Mouse (Mus musculus): ENCODE measurements around the gene Rnf24. TPM values are rescaled to one million over a fixed set of nuclear protein-coding genes. Genes with fewer than 3 reads are reported as not detected.
A peak's percentile ranks its signal among the peaks of the same experiment; 100 is the strongest.

Gene Rnf24
- polyA plus RNA-seq (2012) = 0.02 TPM in 1 of 2 replicates, not detected in the other

DNA sequence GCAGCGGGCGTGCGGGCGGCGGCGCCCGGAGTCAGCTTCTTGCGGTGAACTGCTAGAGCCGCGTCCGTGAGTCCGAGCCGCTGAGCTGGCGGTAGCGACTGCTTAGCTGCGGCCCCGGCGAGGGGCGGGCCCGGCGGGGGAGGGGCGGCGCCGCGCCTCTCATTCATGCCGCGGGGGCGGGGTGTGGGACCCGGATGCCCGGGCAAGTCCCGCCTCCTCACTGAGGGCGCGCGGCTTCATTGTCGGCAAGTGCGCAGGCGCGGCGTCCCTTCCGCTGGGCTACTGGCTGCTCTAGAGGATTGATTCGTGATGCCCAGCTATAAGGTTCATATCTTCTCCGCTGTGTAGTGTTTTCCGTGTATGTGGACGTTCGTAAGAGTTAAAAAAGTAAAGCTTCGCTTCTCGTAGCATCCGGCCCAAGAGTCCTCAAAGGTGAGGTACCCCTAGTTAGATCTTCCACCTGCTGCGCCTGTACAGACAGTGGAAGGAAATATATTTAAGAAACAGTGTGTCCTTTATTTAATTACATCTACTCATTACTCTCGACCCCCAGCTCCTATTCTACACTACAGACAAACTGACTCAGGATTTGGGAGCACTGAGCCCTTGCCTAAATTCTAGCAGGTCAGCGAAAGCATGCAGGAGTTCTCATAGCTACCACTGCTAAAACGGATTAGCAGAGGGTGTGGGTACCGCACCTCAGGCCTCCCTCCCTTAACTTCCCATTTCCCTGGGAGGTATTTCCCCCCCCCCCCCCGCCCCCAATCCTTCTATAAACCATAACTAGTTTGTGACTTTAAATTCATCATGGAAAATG is at the start of gene Rnf24:
Rnf24 (minus strand) TSS at position 146 of the 817 bp plus-strand sequence.
- Histone ChIP-seq H3K27me3 (ENCODE audit: control insufficient read depth) (peaks cover 25% of the 10 kb centered on the region), H3K4me1 (ENCODE audit: control insufficient read depth) (peaks cover 24% of the 10 kb centered on the region), H3K36me3 (ENCODE audit: control insufficient read depth) (no peaks in the 10 kb centered on the region), H3K9me3 (ENCODE audit: control insufficient read depth, low read length) (no peaks in the 10 kb centered on the region), H3K4me3 (replicated peaks) (peak within 1 kb of the TSS; percentile 85)
- TF ChIP-seq TAL1 (IDR thresholded peaks at IDR 0.05; ENCODE audit: low read length) (no peak), GATA1 (IDR thresholded peaks at IDR 0.05; ENCODE audit: low read length) (no peak)

DNA sequence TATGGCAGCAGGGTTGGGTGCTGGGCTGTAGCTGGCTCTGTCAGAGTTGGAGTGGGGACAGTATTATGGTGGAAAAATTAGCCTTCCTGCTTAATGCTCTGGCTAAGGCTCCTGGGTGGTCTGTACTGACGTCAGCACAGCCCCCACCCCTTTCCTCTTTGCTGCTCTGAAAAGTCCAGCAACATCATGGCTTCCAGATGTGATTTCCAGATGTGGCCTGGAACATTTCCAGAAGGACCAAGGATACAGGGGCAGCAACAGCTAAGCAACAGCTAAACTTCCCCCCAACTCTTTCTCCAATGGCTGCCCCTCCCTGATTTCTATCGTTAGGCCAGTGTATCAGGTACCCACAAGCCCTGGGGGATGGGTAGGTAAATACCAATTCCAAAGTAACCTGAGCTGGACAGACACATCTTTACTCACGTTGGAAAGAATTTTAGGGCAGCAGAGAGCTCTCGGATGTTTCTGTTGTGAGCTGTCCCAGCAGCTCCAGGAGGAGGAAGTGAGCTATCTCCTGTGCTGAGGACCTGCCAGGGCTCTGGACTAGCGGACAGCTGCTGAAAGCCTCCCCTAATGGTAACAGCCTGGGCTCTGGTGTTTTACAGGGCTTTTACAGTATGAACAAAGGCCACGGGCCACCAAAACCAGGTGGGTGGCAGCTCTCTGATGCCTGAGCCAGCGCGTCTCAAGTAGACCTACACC is 49.3 kb upstream of the Rnf24 start:
- TF ChIP-seq GATA1 (IDR thresholded peaks at IDR 0.05; ENCODE audit: low read length) (no peak), TAL1 (IDR thresholded peaks at IDR 0.05; ENCODE audit: low read length) (no peak)
- no peaks in the 10 kb centered on the region for H3K36me3 ChIP-seq (ENCODE audit: control insufficient read depth)
- no peaks in the 10 kb centered on the region for H3K9me3 ChIP-seq (ENCODE audit: control insufficient read depth, low read length)
- H3K27me3 ChIP-seq (ENCODE audit: control insufficient read depth) = no peaks in the 10 kb centered on the region
- no peak overlapping the region for H3K4me3 ChIP-seq (replicated peaks)
- H3K4me1 ChIP-seq (ENCODE audit: control insufficient read depth) = no peaks in the 10 kb centered on the region; the same call in 1 of the 2 replicates

DNA sequence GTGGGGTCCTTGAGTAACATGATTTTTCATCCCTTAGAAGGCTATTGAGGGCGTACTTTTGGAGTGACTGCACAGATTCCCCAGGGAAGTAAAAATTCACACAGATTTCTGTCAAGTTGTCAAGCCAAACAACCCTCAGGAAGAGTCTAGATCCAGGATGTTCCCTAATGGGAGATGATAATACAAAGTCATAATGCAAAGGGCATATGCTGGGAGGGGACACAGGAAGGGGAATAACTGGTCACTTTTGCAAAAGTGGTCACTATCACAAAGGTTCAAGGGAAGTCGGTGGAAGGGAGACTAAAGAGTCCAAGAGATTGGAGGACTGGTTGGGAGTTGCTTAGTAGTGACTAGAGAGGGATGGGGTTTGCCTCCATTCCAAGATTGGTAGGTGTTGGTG is 48.2 kb upstream of the Rnf24 start:
- Histone ChIP-seq H3K9me3 (ENCODE audit: control insufficient read depth, low read length) (no peaks in the 10 kb centered on the region), H3K36me3 (ENCODE audit: control insufficient read depth) (no peaks in the 10 kb centered on the region), H3K4me3 (replicated peaks) (no peak overlapping the region), H3K27me3 (ENCODE audit: control insufficient read depth) (no peaks in the 10 kb centered on the region), H3K4me1 (ENCODE audit: control insufficient read depth) (no peaks in the 10 kb centered on the region; the same call in 1 of the 2 replicates)
- no peak for TF ChIP-seq TAL1 (IDR thresholded peaks at IDR 0.05; ENCODE audit: low read length)
- no peak for TF ChIP-seq GATA1 (IDR thresholded peaks at IDR 0.05; ENCODE audit: low read length)

DNA sequence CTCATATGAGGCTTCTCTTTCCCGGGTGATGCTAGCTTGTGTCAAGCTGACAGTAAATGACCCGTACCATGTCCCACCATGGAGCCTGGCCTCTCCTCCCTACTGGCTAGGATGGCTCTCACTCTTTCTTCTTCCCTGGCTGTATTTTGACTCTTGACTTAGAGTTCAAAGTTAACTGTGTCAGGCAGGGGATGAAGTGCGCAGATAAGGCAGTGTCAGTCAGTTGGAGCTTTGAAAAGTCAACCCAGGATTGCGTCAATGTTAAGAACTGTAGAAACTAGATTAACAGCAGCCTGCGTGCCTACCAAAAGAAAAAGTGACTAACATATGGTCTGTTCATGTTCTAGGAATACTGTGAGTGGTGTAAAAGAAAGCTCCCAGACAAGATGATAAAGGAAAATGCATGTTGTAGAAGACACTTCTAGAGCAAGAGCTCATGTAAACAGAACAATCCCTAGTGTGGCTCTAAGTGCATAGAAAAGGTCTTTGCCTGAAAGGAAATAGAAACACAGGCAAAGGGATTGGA is 44.7 kb upstream of the Rnf24 start:
- Histone ChIP-seq H3K9me3 (ENCODE audit: control insufficient read depth, low read length) (no peaks in the 10 kb centered on the region), H3K4me1 (ENCODE audit: control insufficient read depth) (peaks cover 2% of the 10 kb centered on the region), H3K4me3 (replicated peaks) (no peak overlapping the region), H3K27me3 (ENCODE audit: control insufficient read depth) (no peaks in the 10 kb centered on the region), H3K36me3 (ENCODE audit: control insufficient read depth) (no peaks in the 10 kb centered on the region)
- TF ChIP-seq TAL1 (IDR thresholded peaks at IDR 0.05; ENCODE audit: low read length) (no peak), GATA1 (IDR thresholded peaks at IDR 0.05; ENCODE audit: low read length) (no peak)

DNA sequence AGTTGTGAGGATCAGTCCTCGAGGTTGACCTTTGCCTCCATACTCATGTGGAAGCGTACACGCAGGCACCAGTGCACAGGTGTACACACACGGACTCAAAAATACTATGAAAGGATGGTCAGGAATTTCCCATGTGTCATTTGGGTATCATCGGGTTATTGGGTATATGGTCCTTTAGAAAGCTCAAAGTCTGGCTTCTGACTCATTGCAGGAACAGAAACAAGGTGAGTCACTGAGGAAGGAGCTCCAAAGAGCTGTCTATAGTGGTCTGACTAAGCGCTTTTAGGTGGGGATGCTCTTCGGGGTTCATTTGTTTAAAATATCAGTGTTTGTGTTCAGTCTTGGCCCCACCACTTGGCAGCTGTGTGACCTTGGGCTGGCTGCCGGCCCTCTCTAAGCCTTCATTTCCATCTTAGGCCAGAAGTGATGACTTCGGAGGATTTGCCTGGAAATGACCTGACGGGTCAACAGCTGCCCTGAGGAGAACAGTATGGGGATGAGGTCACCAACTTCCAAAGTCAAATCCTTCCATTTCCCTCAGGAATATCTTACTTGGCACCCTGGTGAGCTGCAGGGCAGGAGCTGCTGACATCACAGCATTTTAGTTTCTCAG is 33.8 kb upstream of the Rnf24 start:
- Histone ChIP-seq H3K9me3 (ENCODE audit: control insufficient read depth, low read length) (no peaks in the 10 kb centered on the region), H3K36me3 (ENCODE audit: control insufficient read depth) (no peaks in the 10 kb centered on the region), H3K4me1 (ENCODE audit: control insufficient read depth) (no peaks in the 10 kb centered on the region), H3K4me3 (replicated peaks) (no peak overlapping the region), H3K27me3 (ENCODE audit: control insufficient read depth) (no peaks in the 10 kb centered on the region)
- no peak for TF ChIP-seq GATA1 (IDR thresholded peaks at IDR 0.05; ENCODE audit: low read length)
- TF ChIP-seq TAL1 (IDR thresholded peaks at IDR 0.05; ENCODE audit: low read length) = no peak

DNA sequence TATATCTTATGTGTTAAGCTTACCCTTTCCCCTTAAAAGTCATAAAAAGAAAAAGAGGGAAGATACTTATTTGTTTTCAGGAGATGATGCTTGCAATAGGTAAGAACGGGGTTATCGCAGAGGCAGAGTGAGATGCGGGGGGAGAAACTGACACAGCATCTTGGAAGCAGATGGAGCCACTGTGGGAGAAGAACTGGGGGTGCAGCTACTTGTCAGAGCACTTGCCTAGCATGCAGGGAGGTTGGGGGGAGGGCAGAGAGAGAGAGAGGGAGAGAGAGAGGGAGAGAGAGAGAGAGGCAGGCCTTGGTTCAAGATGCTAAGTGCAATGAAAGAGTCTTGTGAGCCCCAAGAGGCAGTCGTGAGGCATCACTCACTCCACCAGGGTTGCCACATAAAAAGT is 32.5 kb upstream of the Rnf24 start:
- TF ChIP-seq TAL1 (IDR thresholded peaks at IDR 0.05; ENCODE audit: low read length) (no peak), GATA1 (IDR thresholded peaks at IDR 0.05; ENCODE audit: low read length) (no peak)

DNA sequence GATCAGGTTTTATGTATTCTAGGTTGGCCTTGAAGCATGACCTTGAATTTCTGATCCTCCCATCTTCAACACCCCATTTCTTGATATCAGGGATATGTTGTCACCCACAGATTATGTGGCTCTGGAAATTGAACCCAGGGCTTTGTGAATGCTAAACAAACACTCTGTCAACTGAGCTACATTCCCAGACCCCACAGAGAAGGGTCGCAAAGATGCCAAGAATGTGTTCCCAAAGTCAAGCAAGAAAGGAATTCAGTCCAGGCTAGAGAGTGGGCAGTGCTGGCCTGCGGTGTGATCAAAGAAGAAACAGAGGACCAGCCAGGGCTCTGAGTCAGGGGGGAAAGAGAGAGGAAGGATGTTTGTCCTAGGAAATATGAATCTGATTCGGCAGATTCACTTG is 26.8 kb upstream of the Rnf24 start:
- TF ChIP-seq GATA1 (IDR thresholded peaks at IDR 0.05; ENCODE audit: low read length) (no peak), TAL1 (IDR thresholded peaks at IDR 0.05; ENCODE audit: low read length) (no peak)
- Histone ChIP-seq H3K4me1 (ENCODE audit: control insufficient read depth) (no peaks in the 10 kb centered on the region), H3K4me3 (replicated peaks) (no peak overlapping the region), H3K27me3 (ENCODE audit: control insufficient read depth) (no peaks in the 10 kb centered on the region), H3K9me3 (ENCODE audit: control insufficient read depth, low read length) (no peaks in the 10 kb centered on the region), H3K36me3 (ENCODE audit: control insufficient read depth) (no peaks in the 10 kb centered on the region)

More for the DNA sequence above, 32.5 kb upstream of the Rnf24 start:
- Histone ChIP-seq H3K9me3 (ENCODE audit: control insufficient read depth, low read length) (no peaks in the 10 kb centered on the region), H3K36me3 (ENCODE audit: control insufficient read depth) (no peaks in the 10 kb centered on the region), H3K27me3 (ENCODE audit: control insufficient read depth) (no peaks in the 10 kb centered on the region), H3K4me1 (ENCODE audit: control insufficient read depth) (no peaks in the 10 kb centered on the region), H3K4me3 (replicated peaks) (no peak overlapping the region)

DNA sequence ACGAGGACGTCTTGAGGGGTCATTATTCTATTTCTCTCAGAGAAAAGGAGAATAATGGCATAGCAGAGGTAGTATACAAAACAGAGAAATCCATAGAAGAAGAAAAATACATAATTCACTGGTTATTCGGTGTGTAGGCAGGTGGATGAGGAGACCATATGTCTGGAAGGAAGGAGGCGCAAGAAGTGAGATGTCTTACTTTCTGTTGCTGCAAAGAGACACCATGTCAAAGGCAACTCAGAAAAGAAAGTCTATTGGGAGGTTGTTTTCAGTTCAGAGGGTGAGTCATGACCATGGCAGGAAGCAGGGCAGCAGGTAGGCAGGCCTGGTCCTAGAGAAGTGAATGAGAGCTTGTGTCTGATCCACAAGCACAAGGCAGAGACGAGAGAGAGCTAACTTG is 26.2 kb upstream of the Rnf24 start:
- Histone ChIP-seq H3K27me3 (ENCODE audit: control insufficient read depth) (no peaks in the 10 kb centered on the region), H3K9me3 (ENCODE audit: control insufficient read depth, low read length) (no peaks in the 10 kb centered on the region), H3K4me3 (replicated peaks) (no peak overlapping the region), H3K4me1 (ENCODE audit: control insufficient read depth) (no peaks in the 10 kb centered on the region), H3K36me3 (ENCODE audit: control insufficient read depth) (no peaks in the 10 kb centered on the region)
- TF ChIP-seq TAL1 (IDR thresholded peaks at IDR 0.05; ENCODE audit: low read length) = no peak
- no peak for TF ChIP-seq GATA1 (IDR thresholded peaks at IDR 0.05; ENCODE audit: low read length)

DNA sequence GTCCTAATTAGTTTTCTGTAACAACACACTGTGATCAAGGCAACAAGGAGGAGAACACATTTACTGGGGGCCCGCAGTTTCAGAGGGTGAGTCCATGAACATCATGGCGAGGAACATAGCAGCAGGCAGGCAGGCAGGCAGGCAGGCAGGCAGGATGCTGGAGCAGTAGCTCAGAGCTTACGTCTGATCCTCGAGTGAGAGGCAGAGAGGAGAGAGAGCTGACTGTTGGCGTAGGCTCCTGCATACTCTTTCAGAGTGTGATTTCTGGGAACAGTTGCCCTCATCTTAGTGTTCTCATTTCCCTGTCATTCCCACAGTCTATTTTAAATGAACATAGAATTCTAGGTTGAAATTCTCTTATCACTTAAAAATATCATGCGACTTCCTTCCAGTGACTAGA is 24.4 kb upstream of the Rnf24 start:
- TF ChIP-seq TAL1 (IDR thresholded peaks at IDR 0.05; ENCODE audit: low read length) = no peak
- Histone ChIP-seq H3K4me3 (replicated peaks) (no peak overlapping the region), H3K36me3 (ENCODE audit: control insufficient read depth) (no peaks in the 10 kb centered on the region), H3K4me1 (ENCODE audit: control insufficient read depth) (no peaks in the 10 kb centered on the region), H3K9me3 (ENCODE audit: control insufficient read depth, low read length) (no peaks in the 10 kb centered on the region), H3K27me3 (ENCODE audit: control insufficient read depth) (no peaks in the 10 kb centered on the region)
